ENCODE assay signal across 23 mouse cellular contexts in genomic region chr12:60932029-60932428, GRCm38 (mm10).
"Had no signal": no experiment of that assay in that cellular context is flagged by ENCODE, and none has a peak within 500 bp of the region (broad histone marks: within the 10 kb centered on the region; RNA-seq: fewer than 3 reads in every experiment).

No protein-coding gene starts in this region.

- H3K27ac ChIP-seq: kidney, embryonic 15.5 days; limb, embryonic 12.5 days; limb, embryonic 15.5 days; liver, embryonic 12.5 days; liver, embryonic 15.5 days; neural tube, embryonic 13.5 days; stomach, postnatal 0 days had no signal

- H3K9me3 ChIP-seq: kidney, embryonic 15.5 days; limb, embryonic 12.5 days; limb, embryonic 15.5 days; liver, embryonic 12.5 days; liver, embryonic 15.5 days; neural tube, embryonic 13.5 days had no signal

- H3K36me3 ChIP-seq: kidney, embryonic 15.5 days; limb, embryonic 12.5 days; limb, embryonic 15.5 days; liver, embryonic 12.5 days; liver, embryonic 15.5 days; neural tube, embryonic 13.5 days had no signal

- DNase-seq: kidney, adult 11 months; kidney, adult 8-10 months; kidney, postnatal 10 days; kidney, postnatal 36 days; layer of hippocampus, adult 9-11 months; left cerebral cortex, postnatal 4 days; lung, adult 2 months; lung, postnatal 14 days; lung, postnatal 4 days; retina, postnatal 1 day; right cerebral cortex, postnatal 25 days; spleen, adult 18-20 months; thymus, adult 2 months; thymus, postnatal 14 days; thymus, postnatal 4 days had no signal

- H3K4me2 ChIP-seq: kidney, embryonic 15.5 days; limb, embryonic 12.5 days; limb, embryonic 15.5 days; liver, embryonic 12.5 days; liver, embryonic 15.5 days; neural tube, embryonic 13.5 days had no signal

- H3K27me3 ChIP-seq: kidney, embryonic 15.5 days; limb, embryonic 12.5 days; limb, embryonic 15.5 days; liver, embryonic 12.5 days; liver, embryonic 15.5 days; neural tube, embryonic 13.5 days had no signal

- H3K9ac ChIP-seq: kidney, embryonic 15.5 days; limb, embryonic 12.5 days; limb, embryonic 15.5 days; liver, embryonic 12.5 days; liver, embryonic 15.5 days; neural tube, embryonic 13.5 days had no signal

- ATAC-seq: liver, embryonic 12.5 days had no signal

- H3K4me1 ChIP-seq: kidney, embryonic 15.5 days; limb, embryonic 12.5 days; limb, embryonic 15.5 days; liver, embryonic 12.5 days; liver, embryonic 15.5 days; neural tube, embryonic 13.5 days had no signal

- H3K4me3 ChIP-seq: kidney, embryonic 15.5 days; limb, embryonic 12.5 days; limb, embryonic 15.5 days; liver, embryonic 12.5 days; liver, embryonic 15.5 days; myocyte; neural tube, embryonic 13.5 days had no signal
